Mouse (Mus musculus) limb, embryonic 13.5 days (tissue): ENCODE data around the gene Cd300ld2. TPM values are rescaled to one million over a fixed set of nuclear protein-coding genes. Genes with fewer than 3 reads are reported as not detected.
"Not testable (repeated sequence)": the region's sequence is repeated elsewhere in the genome, so short reads cannot be mapped to it uniquely, and the experiment has no call there.

Source experiments
- ATAC-seq: fragments of 200-750 bp; cut with Nextera tagmentation; 2 replicates; pipeline ENCODE4 v1.8.0; 2017; ENCODE audit warnings: low read depth, moderate number of reproducible peaks, moderate TSS enrichment; ENCODE audit not compliant: low FRiP score
- H3K27ac ChIP-seq: fragments of 300-500 bp; sonication (generic); 2 replicates; pipeline ENCODE4 v1.5.1; 2015; ENCODE audit warnings: inconsistent platforms, mild to moderate bottlenecking, moderate library complexity
- H3K27me3 ChIP-seq: fragments of 300-500 bp; sonication (generic); 2 replicates; pipeline ENCODE4 v1.6.1; 2015; ENCODE audit warnings: mild to moderate bottlenecking, inconsistent platforms
- H3K36me3 ChIP-seq: fragments of 300-500 bp; sonication (generic); 2 replicates; pipeline ENCODE4 v1.6.1; 2015; ENCODE audit warnings: inconsistent platforms, mild to moderate bottlenecking, moderate library complexity
- H3K4me1 ChIP-seq: fragments of 300-500 bp; sonication (generic); 2 replicates; pipeline ENCODE4 v1.6.1; 2015; ENCODE audit warnings: inconsistent platforms
- H3K4me2 ChIP-seq: fragments of 300-500 bp; sonication (generic); replicated peaks from 2 replicates; pipeline ENCODE4 v1.6.1; 2015; ENCODE audit warnings: inconsistent platforms, mild to moderate bottlenecking, moderate library complexity
- H3K4me3 ChIP-seq: fragments of 300-500 bp; sonication (generic); 2 replicates; pipeline ENCODE4 v1.5.1; 2015; ENCODE audit warnings: moderate library complexity, mild to moderate bottlenecking, inconsistent platforms
- H3K9ac ChIP-seq: fragments of 300-500 bp; sonication (generic); 2 replicates; pipeline ENCODE4 v1.6.1; 2015; ENCODE audit warnings: mild to moderate bottlenecking, inconsistent platforms
- H3K9me3 ChIP-seq: fragments of 300-500 bp; sonication (generic); 2 replicates; pipeline ENCODE4 v1.6.1; 2016; ENCODE audit warnings: inconsistent platforms
- WGBS: fragments of 180-500 bp; shearing (Covaris S2); methylation state at CpG from one replicate; pipeline ENCODE4 v1.1.7; 2015; 5-methylcytosine and 5-hydroxymethylcytosine counted together
- polyA plus RNA-seq: library from polyadenylated mRNA; unstranded; fragments of >200 nt; fragmentation: Nextera tagmentation; extraction: Ambion mirVana; gene quantifications from 2 replicates; pipeline ENCODE4 v1.2.1, GENCODE M21; 2015

The Cd300ld2 gene
- polyA plus RNA-seq, result not detected in 2 replicates

- H3K27ac ChIP-seq, H3K9ac ChIP-seq, ATAC-seq, H3K4me2 ChIP-seq, H3K9me3 ChIP-seq, H3K36me3 ChIP-seq, H3K4me3 ChIP-seq, H3K27me3 ChIP-seq, H3K4me1 ChIP-seq: not testable (repeated sequence)
- WGBS, result no CpG with 5 or more reads among the region's 7 CpGs
Observed at GRCm38 (mm10) chr11:115016093-115016492, at the start of gene Cd300ld2. Gene Cd300ld2 (minus strand): TSS chr11:115016193.

- H3K4me2 ChIP-seq, result no peak within 1 kb of the TSS
- H3K27ac ChIP-seq, result no peak within 1 kb of the TSS
- H3K27me3 ChIP-seq, result peaks cover 5% of the 10 kb centered on the region; the same call in 1 of the 2 replicates
- no peaks in the 10 kb centered on the region for H3K4me1 ChIP-seq
- H3K36me3 ChIP-seq, result no peaks in the 10 kb centered on the region
- H3K9ac ChIP-seq, result no peak within 1 kb of the TSS
- no peaks in the 10 kb centered on the region for H3K9me3 ChIP-seq
- no peak within 1 kb of the TSS for H3K4me3 ChIP-seq
- whole genome bisulfite sequencing, result 44% methylated on average over 5 of the region's 5 CpGs
- no peak for ATAC-seq
Observed at GRCm38 (mm10) chr11:115062077-115062476, 46.1 kb upstream of the Cd300ld2 start, which contains the start of gene Cd300e. Gene Cd300e (minus strand): TSS chr11:115062177.

- WGBS, result 83% methylated on average over 2 of the region's 2 CpGs
- Histone ChIP-seq H3K27ac (no peak overlapping the region), H3K27me3 (peaks cover 5% of the 10 kb centered on the region; the same call in 1 of the 2 replicates), H3K4me3 (no peak overlapping the region), H3K9me3 (no peaks in the 10 kb centered on the region), H3K36me3 (no peaks in the 10 kb centered on the region), H3K4me1 (no peaks in the 10 kb centered on the region), H3K4me2 (no peak overlapping the region), H3K9ac (no peak overlapping the region)
- ATAC-seq, result no peak
Observed at GRCm38 (mm10) chr11:115059797-115060196, 43.8 kb upstream of the Cd300ld2 start.

GRCm38 (mm10) chr11:115058701-115059100, 42.7 kb upstream of the Cd300ld2 start:
- no peak overlapping the region for H3K27ac ChIP-seq
- no peaks in the 10 kb centered on the region for H3K36me3 ChIP-seq
- peaks cover 5% of the 10 kb centered on the region; the same call in 1 of the 2 replicates for H3K27me3 ChIP-seq
- ATAC-seq, result no peak
- H3K4me1 ChIP-seq, result no peaks in the 10 kb centered on the region
- no peak overlapping the region for H3K4me3 ChIP-seq
- H3K9ac ChIP-seq, result no peak overlapping the region
- 71% methylated on average over 4 of the region's 4 CpGs for WGBS
- H3K4me2 ChIP-seq, result no peak overlapping the region
- no peaks in the 10 kb centered on the region for H3K9me3 ChIP-seq

GRCm38 (mm10) chr11:115054537-115054936, 38.5 kb upstream of the Cd300ld2 start:
- Histone ChIP-seq H3K27ac (no peak overlapping the region), H3K9me3 (no peaks in the 10 kb centered on the region), H3K36me3 (no peaks in the 10 kb centered on the region), H3K9ac (no peak overlapping the region), H3K4me2 (no peak overlapping the region), H3K4me1 (no peaks in the 10 kb centered on the region), H3K27me3 (no peaks in the 10 kb centered on the region), H3K4me3 (no peak overlapping the region)
- no peak for ATAC-seq

GRCm38 (mm10) chr11:115052991-115053390, 37.0 kb upstream of the Cd300ld2 start:
- no peak for ATAC-seq
- H3K4me1 ChIP-seq, result no peaks in the 10 kb centered on the region
- 81% methylated on average over 1 of the region's 1 CpGs for WGBS
- no peak overlapping the region for H3K9ac ChIP-seq
- no peaks in the 10 kb centered on the region for H3K9me3 ChIP-seq
- H3K36me3 ChIP-seq, result no peaks in the 10 kb centered on the region
- H3K27ac ChIP-seq, result no peak overlapping the region
- no peaks in the 10 kb centered on the region for H3K27me3 ChIP-seq
- H3K4me2 ChIP-seq, result no peak overlapping the region
- no peak overlapping the region for H3K4me3 ChIP-seq

GRCm38 (mm10) chr11:115052206-115052605, 36.2 kb upstream of the Cd300ld2 start:
- Histone ChIP-seq H3K4me1 (no peaks in the 10 kb centered on the region), H3K36me3 (no peaks in the 10 kb centered on the region), H3K4me3 (no peak overlapping the region), H3K9ac (no peak overlapping the region), H3K4me2 (no peak overlapping the region), H3K27me3 (no peaks in the 10 kb centered on the region), H3K27ac (no peak overlapping the region), H3K9me3 (no peaks in the 10 kb centered on the region)
- no peak for ATAC-seq
- WGBS, result 4% methylated on average over 9 of the region's 9 CpGs

GRCm38 (mm10) chr11:115049282-115049895, 33.4 kb upstream of the Cd300ld2 start:
- no peaks in the 10 kb centered on the region for H3K36me3 ChIP-seq
- WGBS, result 37% methylated on average over 3 of the region's 3 CpGs
- no peak overlapping the region for H3K27ac ChIP-seq
- H3K27me3 ChIP-seq, result no peaks in the 10 kb centered on the region
- H3K9ac ChIP-seq, result no peak overlapping the region
- ATAC-seq, result no peak
- no peaks in the 10 kb centered on the region for H3K9me3 ChIP-seq
- H3K4me2 ChIP-seq, result no peak overlapping the region
- no peaks in the 10 kb centered on the region for H3K4me1 ChIP-seq
- no peak overlapping the region for H3K4me3 ChIP-seq

- H3K4me3 ChIP-seq, result no peak within 1 kb of the TSS
- no peak for ATAC-seq
- H3K9ac ChIP-seq, result no peak within 1 kb of the TSS
- H3K27me3 ChIP-seq, result no peaks in the 10 kb centered on the region
- H3K4me2 ChIP-seq, result no peak within 1 kb of the TSS
- 74% methylated on average over 2 of the region's 2 CpGs for WGBS
- no peak within 1 kb of the TSS for H3K27ac ChIP-seq
- H3K9me3 ChIP-seq, result no peaks in the 10 kb centered on the region
- H3K4me1 ChIP-seq, result no peaks in the 10 kb centered on the region
- H3K36me3 ChIP-seq, result no peaks in the 10 kb centered on the region
Observed at GRCm38 (mm10) chr11:115048259-115048658, 32.3 kb upstream of the Cd300ld2 start, which contains the start of gene Cd300ld3. Gene Cd300ld3 (minus strand): TSS chr11:115048409.

GRCm38 (mm10) chr11:115037669-115038068, 21.7 kb upstream of the Cd300ld2 start, which contains the start of gene Cd300ld5:
Gene Cd300ld5 (minus strand): TSS chr11:115037769.
- not testable (repeated sequence) for ATAC-seq, H3K27me3 ChIP-seq, H3K4me1 ChIP-seq, H3K27ac ChIP-seq, H3K9ac ChIP-seq, H3K9me3 ChIP-seq, H3K4me2 ChIP-seq, H3K4me3 ChIP-seq, H3K36me3 ChIP-seq
- no CpG with 5 or more reads among the region's 6 CpGs for WGBS

GRCm38 (mm10) chr11:115026912-115027311, 10.9 kb upstream of the Cd300ld2 start, which contains the start of gene Cd300ld4:
Gene Cd300ld4 (minus strand): TSS chr11:115027012.
- not testable (repeated sequence) for H3K9ac ChIP-seq, ATAC-seq, H3K27me3 ChIP-seq, H3K4me3 ChIP-seq, H3K4me2 ChIP-seq, H3K36me3 ChIP-seq, H3K9me3 ChIP-seq, H3K27ac ChIP-seq, H3K4me1 ChIP-seq
- WGBS, result no CpG with 5 or more reads among the region's 6 CpGs

- no peak overlapping the region; the same call in 1 of the 2 replicates for H3K27ac ChIP-seq
- 0 out of 2 replicates have a peak, but pooled peaks cover 4% of the 10 kb centered on the region for H3K27me3 ChIP-seq
- WGBS, result 85% methylated on average over 5 of the region's 5 CpGs
- no peaks in the 10 kb centered on the region for H3K4me1 ChIP-seq
- no peaks in the 10 kb centered on the region for H3K36me3 ChIP-seq
- no peaks in the 10 kb centered on the region for H3K9me3 ChIP-seq
- no peak overlapping the region for H3K9ac ChIP-seq
- ATAC-seq, result no peak
- no peak overlapping the region for H3K4me2 ChIP-seq
- H3K4me3 ChIP-seq, result no peak overlapping the region
Observed at GRCm38 (mm10) chr11:115004070-115004469, 11.9 kb downstream of the Cd300ld2 start.
